Mouse (Mus musculus) small intestine, adult 2 months (tissue): ENCODE data around the gene Inpp5e. TPM values are rescaled to one million over a fixed set of nuclear protein-coding genes. Genes with fewer than 3 reads are reported as not detected.

ENCODE experiments used
- H3K27ac ChIP-seq: fragments of 200-500 bp; 2 replicates; pipeline ENCODE4 v1.5.1; 2012; ENCODE audit warnings: low read depth, low read length, control low read depth, inconsistent platforms; ENCODE audit not compliant: insufficient read depth
- H3K27me3 ChIP-seq: fragments of 200-500 bp; 2 replicates; pipeline ENCODE4 v1.6.1; 2012; ENCODE audit warnings: mild to moderate bottlenecking, moderate library complexity, low read length, inconsistent platforms; ENCODE audit not compliant: control insufficient read depth, insufficient read depth
- H3K36me3 ChIP-seq: fragments of 200-500 bp; 2 replicates; pipeline ENCODE4 v1.6.1; 2012; ENCODE audit warnings: mild to moderate bottlenecking, low read length, control low read depth, inconsistent platforms; ENCODE audit not compliant: control insufficient read depth, insufficient read depth
- H3K4me1 ChIP-seq: fragments of 200-500 bp; 2 replicates; pipeline ENCODE4 v1.6.1; 2012; ENCODE audit warnings: low read length, inconsistent platforms, mixed read lengths; ENCODE audit not compliant: control insufficient read depth, insufficient read depth, insufficient read length
- H3K4me3 ChIP-seq: fragments of 200-500 bp; 2 replicates; pipeline ENCODE4 v1.5.1; 2012; ENCODE audit warnings: low read depth, mild to moderate bottlenecking, control low read depth, inconsistent platforms, low read length, moderate library complexity
- CTCF ChIP-seq: fragments of 200-500 bp; IDR thresholded peaks from 2 replicates; pipeline ENCODE4 v1.5.1; 2012; ENCODE audit warnings: low read depth, mild to moderate bottlenecking, control low read depth, inconsistent platforms, low read length, moderate library complexity, mixed read lengths; ENCODE audit not compliant: insufficient replicate concordance, insufficient read length; ENCODE audit errors: extremely low read depth
- POLR2A ChIP-seq: fragments of 200-500 bp; IDR thresholded peaks from 2 replicates; pipeline ENCODE4 v1.6.1; 2012; ENCODE audit warnings: low read depth, mild to moderate bottlenecking, control low read depth, inconsistent platforms, low read length, moderate library complexity
- WGBS: fragments of 180-500 bp; shearing (Covaris S2); methylation state at CpG from one replicate; pipeline ENCODE4 v1.1.7; 2018; 5-methylcytosine and 5-hydroxymethylcytosine counted together
- polyA plus RNA-seq: library from polyadenylated mRNA; depleted of rRNA; stranded (reverse); fragments of >200 nt; gene quantifications from 2 replicates; pipeline ENCODE4 v1.2.3, GENCODE M21; 2012; rRNA removed

The Inpp5e gene
- 9.0 and 17.4 TPM in 2 replicates for polyA plus RNA-seq

DNA sequence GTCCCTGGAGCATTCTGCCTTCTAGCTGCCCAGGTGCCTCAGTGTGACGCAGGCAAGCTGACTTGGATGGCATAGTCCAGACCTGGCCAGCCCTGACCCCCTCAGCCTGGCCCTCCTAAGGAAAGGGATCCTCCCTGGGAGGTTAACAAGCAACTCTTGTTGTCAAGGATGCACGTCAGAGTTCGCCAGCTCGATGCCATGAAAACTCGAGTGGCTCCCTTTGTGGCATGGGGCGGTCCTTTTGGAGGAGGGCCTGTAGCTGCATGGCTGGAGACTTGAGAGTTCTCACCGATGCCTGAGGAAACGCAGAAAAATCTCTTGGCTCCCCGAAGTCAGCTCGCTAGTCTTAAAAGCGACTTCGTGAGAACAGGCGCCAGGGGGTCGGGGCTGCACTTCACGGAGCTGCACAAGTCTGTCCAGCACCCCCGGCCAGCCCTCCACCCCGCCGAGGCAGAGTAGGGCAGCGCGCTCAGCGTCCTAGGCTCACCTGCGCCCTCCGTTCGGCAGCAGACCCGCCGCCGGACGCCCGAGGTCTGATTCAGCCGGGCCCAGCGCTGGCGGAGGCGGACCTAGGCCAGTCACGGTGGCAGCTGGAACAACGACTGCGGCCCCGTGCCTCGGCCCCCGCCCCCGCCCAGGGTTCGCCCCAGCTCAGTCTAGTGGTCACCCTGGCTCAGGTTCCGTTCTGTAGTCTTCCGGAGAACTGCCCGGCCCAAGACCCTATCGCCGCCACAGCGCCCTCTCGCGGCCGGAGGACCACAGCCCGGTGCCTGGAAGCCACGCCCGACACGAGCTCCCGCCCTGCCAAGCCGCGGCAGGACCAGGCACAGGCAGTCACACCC, at the start of gene Inpp5e:
TSS of gene Inpp5e (minus strand) at position 689 of the 842 bp plus-strand sequence.
- under 1% methylated on average over 57 of the region's 57 CpGs for WGBS
- H3K36me3 ChIP-seq, result peaks cover 19% of the 10 kb centered on the region
- peak within 1 kb of the TSS; percentile 37 for H3K27ac ChIP-seq
- no peaks in the 10 kb centered on the region for H3K27me3 ChIP-seq
- H3K4me3 ChIP-seq, result peak within 1 kb of the TSS; percentile 90
- peaks cover 12% of the 10 kb centered on the region for H3K4me1 ChIP-seq
- TF ChIP-seq CTCF, result peak; percentile 91
- TF ChIP-seq POLR2A, result no peak; the same call in 1 of the 2 replicates

DNA sequence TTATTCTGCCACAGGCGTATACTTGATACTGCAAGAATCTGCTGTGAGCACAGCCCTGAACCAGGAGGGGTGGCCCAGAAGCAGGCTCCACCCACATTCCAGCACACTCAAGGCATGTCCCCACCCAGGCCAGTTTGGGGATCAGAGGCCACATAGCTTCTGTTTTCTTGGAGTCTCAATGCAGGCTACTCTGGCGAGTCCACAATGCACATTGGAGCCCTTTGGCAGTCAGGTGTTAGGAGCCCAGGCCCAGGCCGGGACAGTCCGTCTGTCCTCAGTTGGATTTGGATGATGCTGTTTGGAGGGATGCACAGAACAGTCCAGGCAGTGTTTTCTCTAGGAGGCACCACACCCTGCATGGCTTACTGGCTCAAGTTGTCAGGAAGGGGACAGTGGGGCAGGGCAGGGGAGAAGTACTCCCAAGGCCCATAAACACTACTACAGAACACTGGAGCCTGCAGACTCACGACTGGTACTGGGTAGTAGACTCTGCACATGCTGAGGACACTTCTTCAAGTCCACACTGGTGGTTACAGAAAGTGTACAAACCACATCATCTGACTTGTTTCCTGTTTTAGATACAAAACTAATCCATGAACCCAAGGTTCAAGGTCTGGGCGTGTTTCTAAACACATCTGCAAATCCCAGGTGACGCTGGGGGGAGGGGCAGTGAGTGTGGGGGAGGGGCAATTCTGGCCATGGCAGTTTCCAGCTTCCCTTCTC, 49.6 kb upstream of the Inpp5e start:
- WGBS, result 19% methylated on average over 7 of the region's 7 CpGs
- peak overlapping the region; percentile 91 for H3K27ac ChIP-seq

DNA sequence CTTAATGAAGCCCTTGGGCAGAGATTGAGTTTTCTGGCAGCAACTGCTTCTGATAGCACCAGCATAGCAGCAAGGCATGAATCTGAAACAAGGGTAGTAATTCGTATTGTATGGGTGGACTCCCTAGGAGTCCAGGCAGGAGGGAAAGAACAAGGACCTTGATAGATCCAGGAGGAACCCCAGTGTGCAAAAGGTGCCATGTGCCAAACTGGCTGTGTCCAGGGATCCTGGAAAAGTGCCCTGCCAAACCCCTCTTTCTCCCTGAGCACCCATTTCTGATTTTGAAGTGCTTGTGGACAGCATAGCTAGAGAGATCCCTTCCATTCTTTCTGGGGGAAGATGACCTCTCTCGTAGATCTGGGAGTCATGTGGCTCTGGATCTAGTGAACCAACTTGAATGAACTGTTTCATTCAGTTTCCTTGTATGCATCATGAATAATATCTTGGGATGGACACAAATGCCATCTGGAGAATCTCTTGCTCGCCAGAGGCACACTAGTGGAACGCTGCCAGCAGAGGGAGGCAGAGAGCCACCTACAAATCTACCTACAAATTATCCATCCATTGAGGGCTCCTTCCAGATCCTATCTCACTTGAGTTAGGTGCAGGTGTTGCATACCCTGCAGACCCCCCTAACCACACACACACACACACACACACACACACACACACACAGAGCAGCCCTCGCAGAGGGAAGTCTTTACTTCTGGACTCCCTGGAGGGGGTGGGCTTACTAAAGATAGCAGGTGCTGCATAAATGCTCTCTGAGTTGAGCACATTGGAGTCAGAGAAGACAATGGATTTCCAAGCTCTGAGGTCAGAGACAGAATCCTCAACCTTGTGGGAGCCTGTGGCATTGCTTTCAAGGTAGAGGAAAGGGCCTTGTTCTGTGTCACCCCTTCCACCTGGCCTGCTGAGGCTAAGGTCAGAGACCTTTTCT, 40.4 kb upstream of the Inpp5e start:
- H3K4me3 ChIP-seq, result no peak overlapping the region
- H3K4me1 ChIP-seq, result peaks cover 6% of the 10 kb centered on the region
- TF ChIP-seq POLR2A, result no peak
- peak; percentile 85; the same call in 1 of the 2 replicates for TF ChIP-seq CTCF
- 23% methylated on average over 5 of the region's 5 CpGs for WGBS
- no peaks in the 10 kb centered on the region; the same call in 1 of the 2 replicates for H3K36me3 ChIP-seq
- no peaks in the 10 kb centered on the region for H3K27me3 ChIP-seq
- H3K27ac ChIP-seq, result no peak overlapping the region

More for the DNA sequence above, 49.6 kb upstream of the Inpp5e start:
- peaks cover 29% of the 10 kb centered on the region for H3K36me3 ChIP-seq
- no peaks in the 10 kb centered on the region for H3K27me3 ChIP-seq
- peaks cover 25% of the 10 kb centered on the region for H3K4me1 ChIP-seq
- no peak overlapping the region for H3K4me3 ChIP-seq
- no peak for TF ChIP-seq CTCF
- no peak for TF ChIP-seq POLR2A

DNA sequence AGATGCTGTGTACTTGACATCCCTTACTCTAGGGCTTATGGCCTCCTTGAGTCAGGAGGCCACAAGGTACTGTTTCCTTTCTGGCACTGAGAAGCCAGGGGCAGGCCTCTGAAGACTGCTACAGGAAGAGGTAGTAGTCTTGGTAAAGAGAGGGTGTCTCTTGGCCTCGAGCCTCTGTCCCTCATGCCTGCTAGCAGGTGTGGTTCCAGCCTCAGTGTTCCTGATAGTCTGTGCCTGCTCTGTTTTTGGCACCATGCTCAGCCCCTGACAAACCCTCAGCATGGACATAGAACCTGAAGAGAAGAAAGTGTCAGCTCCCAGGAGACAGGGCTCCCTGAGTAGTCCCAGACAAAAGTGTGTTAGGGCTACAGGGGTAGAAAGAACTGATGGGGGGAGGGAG, 38.4 kb upstream of the Inpp5e start:
- Histone ChIP-seq H3K4me3 (no peak overlapping the region), H3K4me1 (peaks cover 6% of the 10 kb centered on the region), H3K36me3 (no peaks in the 10 kb centered on the region; the same call in 1 of the 2 replicates), H3K27me3 (no peaks in the 10 kb centered on the region), H3K27ac (no peak overlapping the region)
- 36% methylated on average over 1 of the region's 1 CpGs for WGBS
- TF ChIP-seq CTCF (no peak), POLR2A (no peak)

DNA sequence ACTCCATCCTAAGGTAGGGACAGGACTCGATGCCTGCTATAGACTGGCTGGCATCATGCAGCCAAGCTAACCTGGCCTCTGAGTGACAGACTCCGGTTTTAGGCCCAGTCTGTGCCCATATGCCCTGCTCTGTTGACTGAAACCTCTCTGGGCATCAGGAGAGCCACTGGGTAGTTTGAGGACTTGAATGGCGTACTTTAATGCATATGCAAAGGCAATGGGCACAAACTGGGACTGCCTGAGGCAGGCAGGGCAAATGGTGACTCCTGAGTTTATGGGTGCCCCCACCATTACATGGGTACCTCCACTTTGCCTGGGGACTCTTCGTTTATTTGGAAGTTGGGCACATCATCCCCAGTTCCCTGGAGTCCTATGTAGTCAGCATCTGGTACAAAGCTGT, 37.7 kb upstream of the Inpp5e start:
- no peak overlapping the region for H3K27ac ChIP-seq
- WGBS, result 66% methylated on average over 4 of the region's 4 CpGs

DNA sequence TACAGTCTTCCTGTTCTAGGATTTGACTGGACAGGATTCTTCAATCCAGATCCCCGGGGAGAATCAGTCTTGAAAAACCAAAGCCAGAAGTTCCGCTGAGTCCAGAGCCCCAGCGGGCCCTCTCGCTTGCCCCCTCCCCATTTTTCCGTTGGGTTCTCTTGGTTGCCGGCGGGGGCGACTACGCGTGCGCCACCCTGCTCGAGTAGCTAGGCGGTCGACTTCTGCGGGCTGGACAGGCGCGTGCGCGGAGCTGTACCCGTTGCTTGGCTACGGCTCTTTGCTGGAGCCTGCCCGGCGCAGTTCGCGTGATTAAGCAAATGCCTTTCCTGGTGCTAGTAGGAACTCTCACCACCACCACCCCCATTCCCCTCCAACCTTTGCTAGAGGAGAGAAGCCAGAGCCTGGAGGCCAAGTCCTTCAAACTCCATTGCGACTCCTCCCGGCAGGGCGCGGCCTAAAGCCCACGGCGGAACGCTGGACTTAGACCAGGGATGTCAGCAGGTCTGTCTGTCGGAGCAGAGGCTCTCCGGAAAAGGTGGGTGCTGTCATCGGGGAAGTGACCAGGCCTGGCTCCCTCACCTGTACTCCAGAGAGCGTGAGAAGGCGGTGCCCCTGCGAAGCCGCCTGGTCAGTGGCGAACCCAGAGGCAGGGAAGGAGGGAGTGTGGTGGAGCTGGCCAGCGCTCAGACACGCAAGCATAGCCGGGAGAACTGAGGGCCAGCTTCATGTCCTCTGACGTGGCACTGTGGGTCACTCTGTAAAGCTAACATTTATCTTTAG, 36.9 kb upstream of the Inpp5e start:
- peak overlapping the region; percentile 79 for H3K27ac ChIP-seq
- H3K27me3 ChIP-seq, result no peaks in the 10 kb centered on the region
- under 1% methylated on average over 44 of the region's 44 CpGs for WGBS
- TF ChIP-seq CTCF, result peak; percentile 11; the same call in 1 of the 2 replicates
- peak; percentile 32; the same call in 1 of the 2 replicates for TF ChIP-seq POLR2A
- peaks cover 6% of the 10 kb centered on the region for H3K4me1 ChIP-seq
- H3K4me3 ChIP-seq, result peak overlapping the region; percentile 87
- H3K36me3 ChIP-seq, result peaks cover 10% of the 10 kb centered on the region

More for the DNA sequence above, 37.7 kb upstream of the Inpp5e start:
- Histone ChIP-seq H3K27me3 (no peaks in the 10 kb centered on the region), H3K4me1 (peaks cover 6% of the 10 kb centered on the region), H3K36me3 (peaks cover 2% of the 10 kb centered on the region), H3K4me3 (peak overlapping the region; percentile 40)
- TF ChIP-seq CTCF (no peak), POLR2A (no peak)
